ENCODE assay signal across 10 mouse cellular contexts in genomic region chr16:93078909-93079308, GRCm38 (mm10).
DNase-seq lines count a peak whose midpoint lies in the region; ATAC-seq lines count a peak whose summit lies in the region.
"Had no signal": no experiment of that assay in that cellular context is flagged by ENCODE, and none has a peak within 500 bp of the region (broad histone marks: within the 10 kb centered on the region; RNA-seq: fewer than 3 reads in every experiment).

No protein-coding gene starts in this region.

- intact Hi-C loops in heart, postnatal 10 days (cut with DNase I), result no loop called here

- H3K9ac ChIP-seq in heart, embryonic 12.5 days, result no peak overlapping the region
- no peak overlapping the region; the same call in 1 of the 2 replicates for H3K9ac ChIP-seq in lung, embryonic 16.5 days (ENCODE audit: low read length)
- no peak overlapping the region for H3K9ac ChIP-seq in hindbrain, embryonic 15.5 days
- no peak overlapping the region for H3K9ac ChIP-seq in stomach, embryonic 14.5 days (replicated peaks; ENCODE audit: low read depth, low read length)
- H3K9ac ChIP-seq: liver, embryonic 14.5 days had no signal

- H3K4me1 ChIP-seq in heart, embryonic 12.5 days (replicated peaks), result peaks cover 3% of the 10 kb centered on the region; the same call in 1 of the 2 replicates
- peaks cover 9% of the 10 kb centered on the region for H3K4me1 ChIP-seq in lung, embryonic 16.5 days (replicated peaks; ENCODE audit: control insufficient read depth, insufficient read depth, low read length)
- H3K4me1 ChIP-seq in hindbrain, embryonic 15.5 days (replicated peaks), result peaks cover 14% of the 10 kb centered on the region
- peaks cover 5% of the 10 kb centered on the region; the same call in 1 of the 2 replicates for H3K4me1 ChIP-seq in stomach, embryonic 14.5 days (ENCODE audit: control insufficient read depth, insufficient read depth, low read length)

- no peak overlapping the region for H3K4me3 ChIP-seq in heart, embryonic 12.5 days
- H3K4me3 ChIP-seq in lung, embryonic 16.5 days (ENCODE audit: low read length), result no peak overlapping the region
- no peak overlapping the region for H3K4me3 ChIP-seq in hindbrain, embryonic 15.5 days
- H3K4me3 ChIP-seq in stomach, embryonic 14.5 days (ENCODE audit: low read depth, low read length), result 0 out of 2 replicates have a peak overlapping the region, but pooled peaks have one; percentile 0

- no peak for ATAC-seq in heart, embryonic 12.5 days (ENCODE audit: insufficient number of reproducible peaks, low FRiP score)
- ATAC-seq in lung, embryonic 16.5 days (ENCODE audit: low read depth), result no peak
- ATAC-seq in hindbrain, embryonic 15.5 days (ENCODE audit: low FRiP score, low read depth), result no peak
- no peak for ATAC-seq in stomach, embryonic 14.5 days (ENCODE audit: insufficient number of reproducible peaks, insufficient read depth, low FRiP score, low read depth)
- ATAC-seq in megakaryocyte, adult 5-6 weeks (ENCODE audit: poor library complexity, severe bottlenecking), result no peak

- H3K36me3 ChIP-seq in heart, embryonic 12.5 days, result no peaks in the 10 kb centered on the region
- H3K36me3 ChIP-seq in lung, embryonic 16.5 days (ENCODE audit: control insufficient read depth, insufficient read depth, low read length), result no peaks in the 10 kb centered on the region
- no peaks in the 10 kb centered on the region for H3K36me3 ChIP-seq in hindbrain, embryonic 15.5 days
- no peaks in the 10 kb centered on the region for H3K36me3 ChIP-seq in stomach, embryonic 14.5 days (ENCODE audit: control insufficient read depth, insufficient read depth, low read length)

- H3K9me3 ChIP-seq in heart, embryonic 12.5 days (replicated peaks), result no peaks in the 10 kb centered on the region
- H3K9me3 ChIP-seq in lung, embryonic 16.5 days (ENCODE audit: control insufficient read depth, low read length), result no peaks in the 10 kb centered on the region
- no peaks in the 10 kb centered on the region for H3K9me3 ChIP-seq in hindbrain, embryonic 15.5 days
- no peaks in the 10 kb centered on the region for H3K9me3 ChIP-seq in stomach, embryonic 14.5 days (ENCODE audit: control insufficient read depth, low read depth, low read length)

- WGBS in heart, embryonic 12.5 days, result 68% methylated on average over 3 of the region's 3 CpGs
- 54% methylated on average over 3 of the region's 3 CpGs for WGBS in lung, embryonic 16.5 days
- WGBS in hindbrain, embryonic 15.5 days, result 73% methylated on average over 3 of the region's 3 CpGs
- 58% methylated on average over 3 of the region's 3 CpGs for WGBS in stomach, embryonic 14.5 days

- H3K4me2 ChIP-seq in heart, embryonic 12.5 days, result peak overlapping the region; percentile 31; the same call in 1 of the 2 replicates
- peak overlapping the region; percentile 44 for H3K4me2 ChIP-seq in lung, embryonic 16.5 days (ENCODE audit: low read depth, low read length)
- H3K4me2 ChIP-seq in hindbrain, embryonic 15.5 days, result peak overlapping the region; percentile 40
- peak overlapping the region; percentile 24 for H3K4me2 ChIP-seq in stomach, embryonic 14.5 days (replicated peaks; ENCODE audit: low read depth, low read length)

- H3K27ac ChIP-seq in heart, embryonic 12.5 days (ENCODE audit: poor library complexity, severe bottlenecking), result no peak overlapping the region
- no peak overlapping the region for H3K27ac ChIP-seq in lung, embryonic 16.5 days (ENCODE audit: low read length)
- no peak overlapping the region; the same call in 1 of the 2 replicates for H3K27ac ChIP-seq in hindbrain, embryonic 15.5 days (replicated peaks)
- H3K27ac ChIP-seq in stomach, embryonic 14.5 days (ENCODE audit: low read length), result peak overlapping the region; percentile 2; the same call in 1 of the 2 replicates
- H3K27ac ChIP-seq: liver, embryonic 14.5 days had no signal

- no peak for DNase-seq in heart, postnatal 10 days
- no peak for DNase-seq in lung, postnatal 10 days
- no peak for DNase-seq in left cerebral cortex, adult 8-10 months (ENCODE audit: low spot score in 2 of 2)
- DNase-seq: cerebellum, adult 11 months had no signal

- H3K27me3 ChIP-seq in heart, embryonic 12.5 days (replicated peaks), result peaks cover 43% of the 10 kb centered on the region
- no peaks in the 10 kb centered on the region for H3K27me3 ChIP-seq in lung, embryonic 16.5 days (ENCODE audit: control insufficient read depth, insufficient read depth, low read depth, low read length)
- no peaks in the 10 kb centered on the region for H3K27me3 ChIP-seq in hindbrain, embryonic 15.5 days
- H3K27me3 ChIP-seq in stomach, embryonic 14.5 days (ENCODE audit: control insufficient read depth, insufficient read depth, low read length), result no peaks in the 10 kb centered on the region
